Mouse (Mus musculus): ENCODE results near the gene Ankrd33b.

The Ankrd33b gene

DNA sequence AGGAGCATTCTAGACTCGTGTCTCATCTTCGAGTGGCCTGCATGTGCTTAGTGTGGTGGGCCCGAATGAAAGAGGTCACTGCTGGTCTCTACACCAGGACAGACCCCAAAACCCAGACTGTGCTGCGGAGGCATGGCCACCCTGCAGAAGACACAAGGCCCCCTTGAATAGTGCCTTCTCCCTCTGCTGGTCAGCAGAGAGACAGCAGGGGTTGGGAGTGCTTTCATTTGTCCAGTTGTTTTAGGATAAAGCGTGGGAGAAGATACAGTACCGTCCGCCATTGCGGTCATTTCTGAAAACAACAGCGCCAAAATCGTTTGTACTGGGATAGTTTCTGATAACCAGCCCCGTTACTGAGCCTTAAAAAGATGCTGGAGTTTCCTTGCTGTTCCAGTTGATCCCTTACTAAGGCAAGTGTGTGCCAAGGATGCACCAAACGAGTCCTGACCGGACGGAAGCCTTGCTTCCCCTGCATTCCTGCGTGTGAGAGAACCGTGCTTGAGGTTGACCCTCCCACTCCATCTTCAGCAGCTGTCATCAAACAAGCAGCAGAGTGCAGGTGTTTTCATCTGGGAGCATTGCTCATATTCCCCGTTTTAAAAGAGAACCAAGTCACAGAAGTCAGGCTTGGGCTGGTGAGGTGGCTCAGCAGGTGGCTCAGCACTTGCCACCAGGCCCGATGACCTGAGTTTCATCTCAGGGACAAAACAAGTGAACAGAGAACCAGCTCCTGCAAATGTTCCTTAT, 108.7 kb downstream of the Ankrd33b start:
- TF ChIP-seq CTCF (conservative IDR thresholded peaks at IDR 0.05; ENCODE audit: low read length) (peak; percentile 20), POU5F1 (IDR thresholded peaks at IDR 0.05; ENCODE audit: borderline replicate concordance, low read length) (no peak), NANOG (IDR thresholded peaks at IDR 0.05; ENCODE audit: borderline replicate concordance, low read length) (no peak)
- no peaks in the 10 kb centered on the region for H3K36me3 ChIP-seq (ENCODE audit: insufficient read depth, low read length)
- H3K27me3 ChIP-seq (ENCODE audit: insufficient read depth, low read length) = peaks cover 24% of the 10 kb centered on the region
- no peak overlapping the region for H3K4me3 ChIP-seq (replicated peaks; ENCODE audit: low read length)
- H3K4me1 ChIP-seq (replicated peaks; ENCODE audit: low read depth, low read length) = 0 out of 2 replicates have a peak, but pooled peaks cover 5% of the 10 kb centered on the region
- H3K9me3 ChIP-seq (ENCODE audit: low read length) = no peaks in the 10 kb centered on the region

- Histone ChIP-seq H3K36me3 (ENCODE audit: insufficient read depth, low read length) (no peaks in the 10 kb centered on the region), H3K9me3 (ENCODE audit: low read length) (no peaks in the 10 kb centered on the region), H3K4me3 (replicated peaks; ENCODE audit: low read length) (no peak overlapping the region), H3K27me3 (ENCODE audit: insufficient read depth, low read length) (peaks cover 24% of the 10 kb centered on the region), H3K4me1 (replicated peaks; ENCODE audit: low read depth, low read length) (0 out of 2 replicates have a peak, but pooled peaks cover 5% of the 10 kb centered on the region)
- TF ChIP-seq POU5F1 (IDR thresholded peaks at IDR 0.05; ENCODE audit: borderline replicate concordance, low read length) = no peak
- TF ChIP-seq NANOG (IDR thresholded peaks at IDR 0.05; ENCODE audit: borderline replicate concordance, low read length) = no peak
Measured at GRCm38 (mm10) chr15:31258029-31258692, 109.4 kb downstream of the Ankrd33b start.

GRCm38 (mm10) chr15:31257329-31257728, 110.2 kb downstream of the Ankrd33b start:
- H3K36me3 ChIP-seq (ENCODE audit: insufficient read depth, low read length) = no peaks in the 10 kb centered on the region
- H3K4me1 ChIP-seq (replicated peaks; ENCODE audit: low read depth, low read length) = 0 out of 2 replicates have a peak, but pooled peaks cover 5% of the 10 kb centered on the region
- TF ChIP-seq POU5F1 (IDR thresholded peaks at IDR 0.05; ENCODE audit: borderline replicate concordance, low read length) = no peak
- TF ChIP-seq CTCF (conservative IDR thresholded peaks at IDR 0.05; ENCODE audit: low read length) = no peak
- no peaks in the 10 kb centered on the region for H3K9me3 ChIP-seq (ENCODE audit: low read length)
- H3K4me3 ChIP-seq (replicated peaks; ENCODE audit: low read length) = no peak overlapping the region
- peaks cover 24% of the 10 kb centered on the region for H3K27me3 ChIP-seq (ENCODE audit: insufficient read depth, low read length)

GRCm38 (mm10) chr15:31255762-31256161, 111.8 kb downstream of the Ankrd33b start:
- TF ChIP-seq CTCF (conservative IDR thresholded peaks at IDR 0.05; ENCODE audit: low read length) = no peak
- no peak for TF ChIP-seq POU5F1 (IDR thresholded peaks at IDR 0.05; ENCODE audit: borderline replicate concordance, low read length)
- TF ChIP-seq NANOG (IDR thresholded peaks at IDR 0.05; ENCODE audit: borderline replicate concordance, low read length) = no peak
- H3K9me3 ChIP-seq (ENCODE audit: low read length) = no peaks in the 10 kb centered on the region
- H3K36me3 ChIP-seq (ENCODE audit: insufficient read depth, low read length) = no peaks in the 10 kb centered on the region
- no peak overlapping the region for H3K4me3 ChIP-seq (replicated peaks; ENCODE audit: low read length)
- H3K27me3 ChIP-seq (ENCODE audit: insufficient read depth, low read length) = peaks cover 23% of the 10 kb centered on the region
- H3K4me1 ChIP-seq (replicated peaks; ENCODE audit: low read depth, low read length) = 0 out of 2 replicates have a peak, but pooled peaks cover 5% of the 10 kb centered on the region

DNA sequence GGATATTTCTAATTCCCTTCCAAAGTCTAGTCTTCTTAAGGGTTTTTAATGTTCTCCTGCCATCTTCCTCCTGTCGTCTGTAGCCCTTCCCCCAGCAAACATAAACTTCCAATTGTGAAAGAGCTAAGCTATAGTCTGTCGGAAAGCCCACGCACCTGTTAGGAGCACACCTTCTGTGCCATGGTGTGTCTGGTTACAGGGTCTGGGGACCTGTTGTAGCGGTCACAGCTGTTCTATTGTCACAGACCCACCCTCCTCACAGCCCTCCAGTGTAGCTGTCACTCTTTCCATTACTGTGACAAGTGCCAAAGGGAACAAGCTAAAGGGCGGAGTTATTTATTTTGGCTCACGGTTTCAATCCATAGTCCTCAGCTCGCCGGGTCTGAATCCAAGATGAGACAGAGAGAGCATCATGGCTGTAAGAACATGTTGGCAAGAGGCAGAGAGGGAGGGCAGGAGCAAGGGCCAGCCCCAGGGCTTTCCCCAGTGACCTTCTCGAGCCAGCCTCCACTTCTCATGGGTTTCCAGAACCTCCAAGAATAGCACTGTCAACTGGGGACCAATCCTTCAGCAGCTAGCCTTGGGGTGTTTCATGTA, 112.5 kb downstream of the Ankrd33b start:
- H3K27me3 ChIP-seq (ENCODE audit: insufficient read depth, low read length) = peaks cover 15% of the 10 kb centered on the region
- 0 out of 2 replicates have a peak, but pooled peaks cover 5% of the 10 kb centered on the region for H3K4me1 ChIP-seq (replicated peaks; ENCODE audit: low read depth, low read length)
- no peaks in the 10 kb centered on the region for H3K36me3 ChIP-seq (ENCODE audit: insufficient read depth, low read length)
- TF ChIP-seq POU5F1 (IDR thresholded peaks at IDR 0.05; ENCODE audit: borderline replicate concordance, low read length) = no peak
- no peak for TF ChIP-seq NANOG (IDR thresholded peaks at IDR 0.05; ENCODE audit: borderline replicate concordance, low read length)
- TF ChIP-seq CTCF (conservative IDR thresholded peaks at IDR 0.05; ENCODE audit: low read length) = no peak
- no peaks in the 10 kb centered on the region for H3K9me3 ChIP-seq (ENCODE audit: low read length)
- H3K4me3 ChIP-seq (replicated peaks; ENCODE audit: low read length) = no peak overlapping the region

GRCm38 (mm10) chr15:31253963-31254362, 113.6 kb downstream of the Ankrd33b start:
- H3K36me3 ChIP-seq (ENCODE audit: insufficient read depth, low read length) = no peaks in the 10 kb centered on the region
- no peak for TF ChIP-seq CTCF (conservative IDR thresholded peaks at IDR 0.05; ENCODE audit: low read length)
- no peak for TF ChIP-seq POU5F1 (IDR thresholded peaks at IDR 0.05; ENCODE audit: borderline replicate concordance, low read length)
- H3K9me3 ChIP-seq (ENCODE audit: low read length) = no peaks in the 10 kb centered on the region
- H3K4me1 ChIP-seq (replicated peaks; ENCODE audit: low read depth, low read length) = peaks cover 8% of the 10 kb centered on the region
- H3K27me3 ChIP-seq (ENCODE audit: insufficient read depth, low read length) = peaks cover 15% of the 10 kb centered on the region
- no peak overlapping the region for H3K4me3 ChIP-seq (replicated peaks; ENCODE audit: low read length)

- Histone ChIP-seq H3K27me3 (ENCODE audit: insufficient read depth, low read length) (peaks cover 16% of the 10 kb centered on the region), H3K36me3 (ENCODE audit: insufficient read depth, low read length) (no peaks in the 10 kb centered on the region), H3K4me1 (replicated peaks; ENCODE audit: low read depth, low read length) (peaks cover 11% of the 10 kb centered on the region), H3K9me3 (ENCODE audit: low read length) (no peaks in the 10 kb centered on the region), H3K4me3 (replicated peaks; ENCODE audit: low read length) (no peak overlapping the region)
- TF ChIP-seq POU5F1 (IDR thresholded peaks at IDR 0.05; ENCODE audit: borderline replicate concordance, low read length) (no peak), CTCF (conservative IDR thresholded peaks at IDR 0.05; ENCODE audit: low read length) (no peak), NANOG (IDR thresholded peaks at IDR 0.05; ENCODE audit: borderline replicate concordance, low read length) (no peak)
Measured at GRCm38 (mm10) chr15:31253380-31253779, 114.1 kb downstream of the Ankrd33b start.

GRCm38 (mm10) chr15:31252590-31253311, 114.8 kb downstream of the Ankrd33b start:
- H3K9me3 ChIP-seq (ENCODE audit: low read length) = no peaks in the 10 kb centered on the region
- H3K27me3 ChIP-seq (ENCODE audit: insufficient read depth, low read length) = peaks cover 18% of the 10 kb centered on the region
- H3K4me3 ChIP-seq (replicated peaks; ENCODE audit: low read length) = no peak overlapping the region
- peaks cover 10% of the 10 kb centered on the region for H3K4me1 ChIP-seq (replicated peaks; ENCODE audit: low read depth, low read length)
- TF ChIP-seq NANOG (IDR thresholded peaks at IDR 0.05; ENCODE audit: borderline replicate concordance, low read length) = no peak
- TF ChIP-seq POU5F1 (IDR thresholded peaks at IDR 0.05; ENCODE audit: borderline replicate concordance, low read length) = no peak
- no peak for TF ChIP-seq CTCF (conservative IDR thresholded peaks at IDR 0.05; ENCODE audit: low read length)
- H3K36me3 ChIP-seq (ENCODE audit: insufficient read depth, low read length) = no peaks in the 10 kb centered on the region
